Mouse (Mus musculus): ENCODE measurements around the gene Zdhhc14. TPM values are rescaled to one million over a fixed set of nuclear protein-coding genes. Genes with fewer than 3 reads are reported as not detected.

The Zdhhc14 gene
- polyA plus RNA-seq, 1 experiment from 2014 or later = 8.4 TPM

DNA sequence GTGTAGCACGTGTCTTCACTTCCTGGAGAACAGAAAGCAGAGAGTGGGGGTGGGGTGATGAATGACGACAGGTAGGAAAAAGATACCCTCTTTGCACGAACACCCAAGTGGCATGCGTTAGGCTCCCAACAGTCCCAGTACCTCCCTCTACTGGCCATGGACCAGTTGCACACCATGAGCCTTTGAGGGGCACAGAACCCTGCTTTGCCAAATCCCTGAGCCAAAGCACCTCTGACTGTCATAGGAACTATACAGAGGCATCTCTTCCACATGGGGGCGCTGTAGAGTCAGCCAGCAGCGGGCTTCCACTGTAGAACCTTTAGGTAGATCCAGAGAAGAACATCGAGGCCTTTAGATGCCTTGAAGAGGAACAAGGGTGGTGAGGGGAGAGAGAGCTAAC lies 241.0 kb downstream of the Zdhhc14 start:
- no peaks in the 10 kb centered on the region for H3K4me1 ChIP-seq (replicated peaks)
- 35% methylated on average over 7 of the region's 7 CpGs for WGBS
- no peak overlapping the region for H3K4me3 ChIP-seq
- H3K27ac ChIP-seq (replicated peaks) = no peak overlapping the region
- no peaks in the 10 kb centered on the region for H3K27me3 ChIP-seq
- no peak for ATAC-seq (ENCODE audit: low read depth)
- no peak overlapping the region for H3K9ac ChIP-seq
- H3K9me3 ChIP-seq = no peaks in the 10 kb centered on the region
- no peak overlapping the region for H3K4me2 ChIP-seq
- H3K36me3 ChIP-seq = no peaks in the 10 kb centered on the region

DNA sequence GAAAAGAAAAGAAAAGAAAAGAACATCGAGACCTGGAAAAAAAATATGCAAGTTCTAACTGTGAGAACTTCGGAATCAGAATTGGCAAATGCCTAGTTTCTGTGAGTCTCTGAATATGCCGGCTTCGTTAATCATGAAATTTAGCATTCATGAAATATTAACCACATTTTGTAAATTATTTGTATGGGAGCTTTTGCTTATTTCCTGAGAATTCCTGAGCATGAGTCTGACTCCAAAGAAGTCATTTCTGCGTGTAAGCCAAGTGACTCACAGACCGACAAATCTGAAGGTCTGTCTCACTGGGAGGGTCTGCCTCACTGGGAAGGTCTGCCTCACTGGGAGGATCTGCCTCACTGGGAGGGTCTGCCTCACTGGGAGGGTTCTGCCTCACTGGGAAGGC lies 248.7 kb downstream of the Zdhhc14 start:
- no peaks in the 10 kb centered on the region for H3K9me3 ChIP-seq
- WGBS = 92% methylated on average over 6 of the region's 6 CpGs
- H3K27ac ChIP-seq (replicated peaks) = no peak overlapping the region
- H3K4me1 ChIP-seq (replicated peaks) = no peaks in the 10 kb centered on the region
- H3K27me3 ChIP-seq = no peaks in the 10 kb centered on the region
- no peak overlapping the region for H3K4me3 ChIP-seq
- no peak overlapping the region for H3K9ac ChIP-seq
- no peak overlapping the region for H3K4me2 ChIP-seq
- no peak for ATAC-seq (ENCODE audit: low read depth)
- peaks cover 7% of the 10 kb centered on the region; the same call in 1 of the 2 replicates for H3K36me3 ChIP-seq

DNA sequence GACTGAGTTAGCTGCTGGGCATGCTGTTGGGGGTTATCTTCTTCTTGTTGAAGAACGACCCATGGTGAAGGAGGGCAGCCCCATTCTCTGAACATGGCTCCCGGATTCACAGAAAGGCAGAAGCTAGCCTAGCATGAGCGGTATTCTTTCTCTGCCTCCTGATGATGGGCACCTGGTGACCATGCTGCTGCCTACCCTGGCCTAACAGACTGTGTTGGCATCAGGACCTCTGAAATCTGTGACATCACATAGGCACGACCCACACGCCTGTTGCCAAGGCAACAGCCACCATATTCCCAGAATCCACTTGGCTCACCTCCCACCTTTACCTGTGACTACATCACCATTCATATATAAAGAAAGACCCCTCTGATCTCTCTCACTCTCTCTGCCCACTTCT lies 251.7 kb downstream of the Zdhhc14 start:
- Histone ChIP-seq H3K9ac (no peak overlapping the region), H3K4me2 (no peak overlapping the region), H3K9me3 (no peaks in the 10 kb centered on the region), H3K4me1 (replicated peaks) (no peaks in the 10 kb centered on the region), H3K27me3 (no peaks in the 10 kb centered on the region), H3K4me3 (no peak overlapping the region), H3K27ac (replicated peaks) (no peak overlapping the region), H3K36me3 (peaks cover 7% of the 10 kb centered on the region; the same call in 1 of the 2 replicates)
- ATAC-seq (ENCODE audit: low read depth) = no peak
- 90% methylated on average over 5 of the region's 5 CpGs for WGBS

DNA sequence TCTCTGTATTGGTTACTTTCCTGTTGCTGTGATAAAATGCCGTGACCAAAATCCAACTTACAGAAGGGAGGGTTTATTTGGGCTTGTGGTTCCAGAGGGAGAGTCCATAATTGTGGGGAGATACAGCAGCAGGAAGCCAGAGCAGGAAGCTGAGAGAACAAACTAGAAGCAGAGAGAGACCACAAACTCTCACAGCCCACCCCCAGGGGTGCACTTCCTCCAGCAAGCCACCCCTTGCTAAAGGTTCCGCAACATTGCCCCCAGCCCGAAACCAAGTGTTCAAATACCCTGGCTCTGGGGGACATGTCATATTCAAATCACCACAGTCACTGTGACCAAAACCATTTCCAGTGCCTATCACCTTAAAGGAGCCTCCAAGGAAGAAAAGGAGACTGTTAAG lies 254.0 kb downstream of the Zdhhc14 start:
- H3K4me1 ChIP-seq (replicated peaks) = no peaks in the 10 kb centered on the region
- WGBS = 85% methylated on average over 3 of the region's 3 CpGs
- H3K27ac ChIP-seq (replicated peaks) = no peak overlapping the region
- H3K9ac ChIP-seq = no peak overlapping the region
- H3K4me2 ChIP-seq = no peak overlapping the region
- ATAC-seq (ENCODE audit: low read depth) = no peak
- no peaks in the 10 kb centered on the region for H3K9me3 ChIP-seq
- H3K36me3 ChIP-seq = peaks cover 7% of the 10 kb centered on the region; the same call in 1 of the 2 replicates
- no peaks in the 10 kb centered on the region for H3K27me3 ChIP-seq
- no peak overlapping the region for H3K4me3 ChIP-seq

DNA sequence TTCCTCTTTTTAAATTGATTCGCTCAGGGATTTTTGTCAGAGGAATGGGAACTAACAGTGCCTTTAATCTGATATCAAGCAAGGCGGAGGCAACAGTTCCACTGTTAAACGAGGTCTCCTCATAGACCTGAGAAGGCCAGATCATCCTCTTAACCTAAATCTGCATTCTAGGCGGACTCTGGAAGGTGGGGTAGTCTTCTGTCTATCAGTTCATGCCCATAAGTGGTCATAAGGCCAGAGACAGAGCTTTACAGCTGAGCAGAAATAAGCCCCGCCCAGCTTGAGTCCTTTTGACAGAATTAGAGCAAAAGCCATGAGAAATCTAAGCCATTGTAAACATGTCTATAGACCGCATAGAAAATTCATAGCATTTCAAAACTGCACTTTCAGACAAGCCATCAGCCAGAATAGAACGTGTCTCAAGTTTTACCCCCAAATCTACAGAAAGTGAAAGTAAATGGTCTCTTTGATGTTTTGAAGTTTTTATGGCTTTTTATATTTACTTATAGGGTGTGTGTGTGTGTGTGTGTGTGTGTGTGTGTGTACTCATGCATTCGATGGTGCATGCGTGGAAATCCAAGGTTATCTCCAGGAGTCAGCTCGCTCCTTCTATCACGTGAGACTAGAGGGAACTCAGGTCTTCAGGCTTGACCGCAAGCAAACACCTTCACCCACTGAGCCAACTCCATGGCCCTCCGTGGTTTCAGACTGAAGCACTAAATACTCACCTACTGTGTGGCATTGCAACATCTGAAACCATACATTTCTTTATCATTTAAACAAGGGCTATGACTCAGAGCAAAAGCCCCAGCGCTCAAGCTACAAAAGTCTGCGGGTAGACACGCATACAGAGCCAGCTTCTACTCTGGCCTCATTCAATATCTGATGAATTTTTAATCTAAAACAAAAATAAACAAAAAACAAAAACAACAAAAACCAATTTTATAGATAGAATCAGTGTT lies 255.5 kb downstream of the Zdhhc14 start:
- no peak for ATAC-seq (ENCODE audit: low read depth)
- Histone ChIP-seq H3K4me2 (no peak overlapping the region), H3K27me3 (no peaks in the 10 kb centered on the region), H3K4me3 (no peak overlapping the region), H3K36me3 (no peaks in the 10 kb centered on the region), H3K9me3 (no peaks in the 10 kb centered on the region), H3K4me1 (replicated peaks) (peaks cover 7% of the 10 kb centered on the region), H3K27ac (replicated peaks) (no peak overlapping the region), H3K9ac (no peak overlapping the region)
- 80% methylated on average over 16 of the region's 16 CpGs for WGBS

DNA sequence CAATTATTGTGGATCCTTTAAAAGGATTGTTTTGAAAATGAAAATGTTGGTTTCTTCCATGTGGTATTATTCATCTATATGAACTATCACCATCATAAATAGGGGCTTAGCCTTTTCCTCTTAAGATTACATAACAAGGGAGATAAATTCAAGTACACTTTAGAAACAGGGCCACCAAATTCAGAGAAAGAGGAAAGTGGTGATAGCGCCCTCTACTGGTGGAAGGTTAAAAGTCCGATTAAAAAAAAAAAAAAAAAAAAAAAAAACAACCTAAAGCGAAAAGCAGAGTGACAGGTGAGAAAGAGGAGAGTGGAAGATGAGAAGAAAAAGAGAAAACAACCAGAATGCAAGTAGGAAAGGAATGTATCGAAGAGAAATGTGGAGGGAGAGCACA lies 256.1 kb downstream of the Zdhhc14 start:
- 0 out of 2 replicates have a peak, but pooled peaks cover under 1% of the 10 kb centered on the region for H3K27me3 ChIP-seq
- H3K9me3 ChIP-seq = no peaks in the 10 kb centered on the region
- no peaks in the 10 kb centered on the region for H3K36me3 ChIP-seq
- ATAC-seq (ENCODE audit: low read depth) = no peak
- no peak overlapping the region for H3K27ac ChIP-seq (replicated peaks)
- no peak overlapping the region for H3K4me2 ChIP-seq
- no peak overlapping the region for H3K4me3 ChIP-seq
- H3K9ac ChIP-seq = no peak overlapping the region
- WGBS = 11% methylated on average over 3 of the region's 4 CpGs
- H3K4me1 ChIP-seq (replicated peaks) = peaks cover 12% of the 10 kb centered on the region

DNA sequence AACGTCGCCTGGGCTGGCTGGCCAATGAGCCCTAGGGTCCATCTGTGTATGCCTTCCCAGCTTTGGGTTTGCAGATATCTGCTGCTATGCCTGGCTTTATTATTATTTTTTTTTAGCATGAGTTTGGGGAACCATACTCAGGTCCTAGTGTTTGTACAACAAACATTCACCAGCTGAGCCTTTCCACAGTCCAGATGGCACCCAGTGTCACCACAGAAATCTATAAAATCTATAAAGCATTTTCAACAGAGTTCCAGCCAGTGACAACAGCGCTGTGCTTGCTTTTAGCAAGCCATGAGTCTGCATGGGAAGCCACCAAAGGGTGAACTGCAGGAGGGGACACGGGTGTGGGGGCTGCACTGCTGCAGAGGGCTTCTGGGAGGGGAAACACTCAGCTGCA lies 257.9 kb downstream of the Zdhhc14 start:
- 86% methylated on average over 4 of the region's 4 CpGs for WGBS
- Histone ChIP-seq H3K9ac (no peak overlapping the region), H3K36me3 (no peaks in the 10 kb centered on the region), H3K4me1 (replicated peaks) (peaks cover 12% of the 10 kb centered on the region), H3K27me3 (0 out of 2 replicates have a peak, but pooled peaks cover 7% of the 10 kb centered on the region), H3K27ac (replicated peaks) (no peak overlapping the region), H3K9me3 (no peaks in the 10 kb centered on the region), H3K4me2 (no peak overlapping the region), H3K4me3 (no peak overlapping the region)
- no peak for ATAC-seq (ENCODE audit: low read depth)

DNA sequence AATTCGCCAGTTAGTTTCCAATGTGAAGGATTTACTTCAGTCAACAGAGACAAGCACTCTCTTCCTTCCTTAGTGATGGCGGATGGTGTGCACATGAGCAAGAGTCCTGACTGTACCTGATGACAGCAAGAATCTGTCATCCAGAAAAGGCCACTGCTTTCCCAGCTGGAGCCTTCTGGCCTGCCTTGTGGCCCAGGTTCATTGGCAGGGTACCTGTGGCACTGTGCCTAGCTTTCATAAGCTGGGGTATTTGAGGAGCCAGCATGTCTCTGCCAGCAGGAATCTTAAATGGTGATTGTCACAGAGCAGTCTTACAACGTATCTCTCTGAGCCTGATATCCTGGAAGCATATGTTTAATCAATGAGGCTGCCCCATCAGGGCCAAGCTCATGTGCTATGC lies 258.7 kb downstream of the Zdhhc14 start:
- no peak for ATAC-seq (ENCODE audit: low read depth)
- Histone ChIP-seq H3K27me3 (0 out of 2 replicates have a peak, but pooled peaks cover 7% of the 10 kb centered on the region), H3K36me3 (no peaks in the 10 kb centered on the region), H3K4me2 (no peak overlapping the region), H3K9me3 (no peaks in the 10 kb centered on the region), H3K9ac (no peak overlapping the region), H3K4me1 (replicated peaks) (peaks cover 12% of the 10 kb centered on the region), H3K4me3 (no peak overlapping the region), H3K27ac (replicated peaks) (no peak overlapping the region)
- WGBS = 85% methylated on average over 3 of the region's 3 CpGs

DNA sequence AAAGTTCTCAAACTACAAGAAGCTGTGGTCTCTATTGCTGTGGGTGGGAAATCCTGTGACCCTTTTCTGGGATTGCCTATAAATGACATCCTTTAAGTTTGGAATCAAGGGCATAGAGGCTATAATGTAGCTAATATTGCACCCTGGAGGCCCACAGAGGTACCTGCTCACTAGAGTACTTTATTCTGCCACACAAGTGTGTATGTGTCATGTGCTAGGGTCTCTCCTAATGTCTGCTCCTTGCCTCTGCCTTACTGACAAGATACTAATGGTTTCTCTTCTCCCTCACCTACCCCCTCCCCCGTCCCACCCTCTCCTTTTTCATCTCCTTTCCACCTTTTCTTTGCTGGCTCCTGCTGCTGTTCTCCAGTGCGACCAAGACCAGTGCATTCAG lies 260.0 kb downstream of the Zdhhc14 start:
- 38% methylated on average over 2 of the region's 2 CpGs for WGBS
- H3K4me3 ChIP-seq = peak overlapping the region; percentile 43; the same call in 1 of the 2 replicates
- peak overlapping the region; percentile 72 for H3K4me2 ChIP-seq
- H3K9ac ChIP-seq = peak overlapping the region; percentile 71
- ATAC-seq (ENCODE audit: low read depth) = peak; percentile 45; the same call in 1 of the 2 replicates
- no peaks in the 10 kb centered on the region for H3K9me3 ChIP-seq
- peak overlapping the region; percentile 14; the same call in 1 of the 2 replicates for H3K27ac ChIP-seq (replicated peaks)
- 0 out of 2 replicates have a peak, but pooled peaks cover 7% of the 10 kb centered on the region for H3K27me3 ChIP-seq
- H3K36me3 ChIP-seq = no peaks in the 10 kb centered on the region
- H3K4me1 ChIP-seq (replicated peaks) = peaks cover 12% of the 10 kb centered on the region

DNA sequence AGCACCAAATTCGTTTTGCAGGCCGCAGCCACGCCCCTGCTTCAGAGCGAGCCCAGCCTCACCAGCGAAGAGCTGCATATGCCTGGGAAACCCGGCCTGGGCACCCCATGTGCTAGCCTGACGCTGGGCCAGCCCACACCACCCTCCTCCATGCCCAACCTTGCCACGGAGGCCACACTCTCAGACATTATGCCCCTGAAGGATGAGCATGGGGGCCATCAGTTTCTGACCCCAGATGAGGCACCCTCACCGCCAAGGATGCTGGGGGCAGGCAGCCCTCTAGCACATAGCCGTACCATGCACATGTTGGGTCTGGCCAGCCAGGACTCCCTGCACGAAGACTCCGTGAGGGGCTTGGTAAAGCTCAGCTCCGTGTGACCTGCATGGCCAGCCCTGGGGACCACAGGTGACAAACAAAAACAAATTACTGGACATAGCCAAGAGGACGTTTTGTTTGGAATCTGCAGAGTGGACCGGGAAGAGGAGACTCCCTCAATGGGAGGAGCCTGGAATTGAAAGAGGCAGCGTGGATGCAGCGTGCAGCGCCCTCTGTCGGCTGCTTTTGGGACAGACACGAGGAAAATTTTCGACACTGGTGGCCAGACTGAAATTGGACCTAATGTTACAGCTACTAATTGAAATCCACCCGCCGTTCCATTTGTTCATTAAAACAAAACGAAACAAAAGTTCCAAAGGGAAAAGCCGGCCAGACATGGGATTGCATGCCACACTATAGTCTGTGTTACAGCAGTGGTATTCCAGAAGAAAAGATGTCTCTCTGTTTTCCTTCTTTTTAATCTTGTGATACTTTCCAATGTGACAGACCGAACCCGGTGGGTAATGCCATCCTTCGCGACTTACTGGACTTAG lies 260.6 kb downstream of the Zdhhc14 start:
- peaks cover 12% of the 10 kb centered on the region for H3K4me1 ChIP-seq (replicated peaks)
- H3K27me3 ChIP-seq = 0 out of 2 replicates have a peak, but pooled peaks cover 7% of the 10 kb centered on the region
- 10% methylated on average over 29 of the region's 29 CpGs for WGBS
- no peaks in the 10 kb centered on the region for H3K36me3 ChIP-seq
- peak overlapping the region; percentile 43 for H3K4me3 ChIP-seq
- H3K4me2 ChIP-seq = peak overlapping the region; percentile 72
- H3K9me3 ChIP-seq = no peaks in the 10 kb centered on the region
- H3K27ac ChIP-seq (replicated peaks) = peak overlapping the region; percentile 14; the same call in 1 of the 2 replicates
- peak; percentile 76 for ATAC-seq (ENCODE audit: low read depth)
- H3K9ac ChIP-seq = peak overlapping the region; percentile 71

DNA sequence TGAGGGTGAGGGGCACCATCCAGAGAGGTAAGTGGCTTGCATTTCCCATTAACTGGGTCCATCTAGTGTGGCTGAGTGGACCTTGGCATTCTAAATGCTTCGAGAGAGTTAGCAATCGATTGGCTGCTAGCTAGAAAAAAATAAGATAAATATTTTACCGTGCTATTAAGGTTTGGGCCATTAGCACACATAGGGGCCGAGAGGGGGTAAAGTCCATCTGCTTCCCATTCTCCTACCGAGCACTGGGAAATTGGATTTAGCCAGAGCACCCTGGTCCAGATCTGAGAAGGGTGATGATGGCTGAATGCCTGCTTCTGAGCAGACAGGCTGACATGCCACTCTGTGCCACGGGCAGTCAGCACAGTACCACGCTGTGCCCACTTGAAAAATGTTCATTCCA lies 263.1 kb downstream of the Zdhhc14 start:
- Histone ChIP-seq H3K4me3 (no peak overlapping the region), H3K9ac (no peak overlapping the region), H3K4me2 (no peak overlapping the region), H3K27ac (replicated peaks) (no peak overlapping the region), H3K36me3 (no peaks in the 10 kb centered on the region), H3K4me1 (replicated peaks) (peaks cover 12% of the 10 kb centered on the region), H3K27me3 (0 out of 2 replicates have a peak, but pooled peaks cover 7% of the 10 kb centered on the region), H3K9me3 (no peaks in the 10 kb centered on the region)
- no peak for ATAC-seq (ENCODE audit: low read depth)
- 90% methylated on average over 7 of the region's 7 CpGs for WGBS

DNA sequence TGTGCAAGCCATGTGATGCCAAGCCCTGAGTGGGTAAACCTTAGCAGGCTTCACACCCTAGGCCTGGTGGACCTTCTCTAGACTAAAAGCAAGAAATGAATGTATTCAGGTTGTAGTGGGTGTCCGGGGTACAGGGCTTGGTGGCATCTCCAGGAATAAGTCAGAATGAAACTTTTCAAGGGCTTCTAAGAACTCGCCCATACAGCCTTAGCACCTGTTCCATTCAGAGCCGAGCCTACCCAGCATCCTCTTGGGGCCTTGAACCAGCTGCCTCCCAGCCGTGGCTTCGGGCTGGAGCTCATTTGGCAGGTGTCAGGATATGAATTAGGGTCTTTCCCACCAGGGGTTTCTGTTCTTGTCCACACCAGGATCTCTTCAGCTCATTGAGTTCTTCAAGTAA lies 263.7 kb downstream of the Zdhhc14 start:
- Histone ChIP-seq H3K9ac (no peak overlapping the region), H3K4me1 (replicated peaks) (peaks cover 12% of the 10 kb centered on the region), H3K27me3 (0 out of 2 replicates have a peak, but pooled peaks cover 7% of the 10 kb centered on the region), H3K4me3 (no peak overlapping the region), H3K36me3 (no peaks in the 10 kb centered on the region), H3K27ac (replicated peaks) (no peak overlapping the region), H3K4me2 (no peak overlapping the region), H3K9me3 (no peaks in the 10 kb centered on the region)
- WGBS = 51% methylated on average over 5 of the region's 5 CpGs
- ATAC-seq (ENCODE audit: low read depth) = no peak
